Comparison of ENCODE assay signal across 10 mouse cellular contexts in genomic region chr10:80258752-80259462, GRCm38 (mm10). TPM values are rescaled to one million over a fixed set of nuclear protein-coding genes. Genes with fewer than 3 reads are reported as not detected.
DNase-seq lines count a peak whose midpoint lies in the region; ATAC-seq and TF ChIP-seq lines count a peak whose summit lies in the region.
"Had no signal": no experiment of that assay in that cellular context is flagged by ENCODE, and none has a peak within 500 bp of the region (broad histone marks: within the 10 kb centered on the region; RNA-seq: fewer than 3 reads in every experiment).

No protein-coding gene starts in this region.

- no peak for TF ChIP-seq EP300 in heart, adult 2 months (IDR thresholded peaks at IDR 0.05; ENCODE audit: insufficient read depth, low read depth, low read length)

- peak overlapping the region; percentile 88 for H3K9ac ChIP-seq in heart, embryonic 13.5 days
- H3K9ac ChIP-seq in heart, adult 2 months (ENCODE audit: low read depth, low read length): no peak overlapping the region
- H3K9ac ChIP-seq in limb, embryonic 12.5 days (replicated peaks): no peak overlapping the region

- ATAC-seq in heart, embryonic 13.5 days (ENCODE audit: extremely low read depth, insufficient number of reproducible peaks, low FRiP score, low TSS enrichment): no peak
- ATAC-seq in limb, embryonic 12.5 days (ENCODE audit: insufficient number of reproducible peaks, insufficient read depth, low FRiP score, low TSS enrichment, low read depth): no peak

- H3K79me2 ChIP-seq in heart, adult 2 months (replicated peaks; ENCODE audit: control insufficient read depth, insufficient read depth, low read length): 0 out of 2 replicates have a peak, but pooled peaks cover 1% of the 10 kb centered on the region

- no peak for TF ChIP-seq POLR2A in heart, adult 2 months (IDR thresholded peaks at IDR 0.05; ENCODE audit: insufficient read depth, low read depth, low read length)
- TF ChIP-seq POLR2A in testis, adult 2 months (IDR thresholded peaks at IDR 0.05; ENCODE audit: control insufficient read depth, low read depth, low read length): no peak

- peak overlapping the region; percentile 70; the same call in 1 of the 2 replicates for H3K4me3 ChIP-seq in heart, embryonic 13.5 days
- H3K4me3 ChIP-seq in heart, adult 2 months: no peak overlapping the region
- H3K4me3 ChIP-seq in testis, adult 2 months (ENCODE audit: control insufficient read depth, low read depth, low read length): no peak overlapping the region; the same call in 1 of the 2 replicates
- no peak overlapping the region for H3K4me3 ChIP-seq in limb, embryonic 12.5 days (replicated peaks)

- peaks cover 40% of the 10 kb centered on the region for H3K4me1 ChIP-seq in heart, embryonic 13.5 days
- peaks cover 7% of the 10 kb centered on the region for H3K4me1 ChIP-seq in heart, adult 2 months (ENCODE audit: control insufficient read depth, insufficient read depth, low read length)
- H3K4me1 ChIP-seq in testis, adult 2 months (ENCODE audit: control insufficient read depth, insufficient read depth, low read length): peaks cover 19% of the 10 kb centered on the region
- H3K4me1 ChIP-seq in limb, embryonic 12.5 days (replicated peaks): peaks cover 25% of the 10 kb centered on the region

- intact Hi-C loops in heart, adult 2 months (cut with DNase I): no loop called here
- intact Hi-C loops in left cerebral cortex, postnatal 10 days (cut with DNase I): no loop called here

- no peak for TF ChIP-seq CTCF in heart, adult 2 months (IDR thresholded peaks at IDR 0.05)
- TF ChIP-seq CTCF in testis, adult 2 months (IDR thresholded peaks at IDR 0.05; ENCODE audit: control insufficient read depth, insufficient read depth, insufficient replicate concordance, low read depth, low read length): no peak

- H3K27ac ChIP-seq in heart, embryonic 13.5 days (replicated peaks): peak overlapping the region; percentile 98; the same call in 1 of the 2 replicates
- H3K27ac ChIP-seq in heart, adult 2 months: no peak overlapping the region; the same call in 1 of the 2 replicates
- H3K27ac ChIP-seq in testis, adult 2 months (ENCODE audit: control insufficient read depth, insufficient read depth, low read depth, low read length): peak overlapping the region; percentile 16; the same call in 1 of the 2 replicates
- H3K27ac ChIP-seq in limb, embryonic 12.5 days: no peak overlapping the region

- no peak for DNase-seq in heart, adult 2 months
- DNase-seq in testis, postnatal 10 days (ENCODE audit: low spot score): no peak
- no peak for DNase-seq in embryo, embryonic 9.5 days (ENCODE audit: extremely low spot score)
- no peak for DNase-seq in left cerebral cortex, postnatal 10 days (ENCODE audit: extremely low spot score in 1 of 2, low spot score in 2 of 2)
- no peak for DNase-seq in layer of hippocampus, postnatal 10 days (ENCODE audit: low spot score in 2 of 2)
- DNase-seq: right cerebral cortex, postnatal 25 days; thymus, postnatal 4 days had no signal

- H3K4me2 ChIP-seq in heart, embryonic 13.5 days: peak overlapping the region; percentile 100
- peak overlapping the region; percentile 94; the same call in 1 of the 2 replicates for H3K4me2 ChIP-seq in limb, embryonic 12.5 days

- peaks cover 52% of the 10 kb centered on the region for H3K36me3 ChIP-seq in heart, embryonic 13.5 days
- H3K36me3 ChIP-seq in heart, adult 2 months (ENCODE audit: control insufficient read depth, insufficient read depth, low read length): no peaks in the 10 kb centered on the region
- no peaks in the 10 kb centered on the region; the same call in 1 of the 2 replicates for H3K36me3 ChIP-seq in testis, adult 2 months (ENCODE audit: control insufficient read depth, insufficient read depth, low read length)
- peaks cover 52% of the 10 kb centered on the region for H3K36me3 ChIP-seq in limb, embryonic 12.5 days

- no peaks in the 10 kb centered on the region for H3K27me3 ChIP-seq in heart, embryonic 13.5 days (replicated peaks)
- no peaks in the 10 kb centered on the region for H3K27me3 ChIP-seq in heart, adult 2 months (ENCODE audit: control insufficient read depth, insufficient read depth, low read length)
- H3K27me3 ChIP-seq in testis, adult 2 months (ENCODE audit: control insufficient read depth, insufficient read depth, low read length): no peaks in the 10 kb centered on the region
- no peaks in the 10 kb centered on the region for H3K27me3 ChIP-seq in limb, embryonic 12.5 days

- H3K9me3 ChIP-seq in heart, embryonic 13.5 days: no peaks in the 10 kb centered on the region
- no peaks in the 10 kb centered on the region for H3K9me3 ChIP-seq in limb, embryonic 12.5 days

- 84% methylated on average over 14 of the region's 14 CpGs for WGBS in heart, embryonic 13.5 days
- 88% methylated on average over 14 of the region's 14 CpGs for WGBS in heart, adult 2 months
- WGBS in limb, embryonic 12.5 days: 92% methylated on average over 14 of the region's 14 CpGs

RNA-seq across cellular contexts. Expression of gene Gamt, which starts 1.9 kb away (rescaled TPM):
- 53.3 and 62.1 TPM in 2 replicates for polyA plus RNA-seq in heart, embryonic 13.5 days (2015; fragmentation: Nextera tagmentation; extraction: Ambion mirVana)
- 1 to 10 TPM; 8.3 to 8.4 TPM for total RNA-seq in heart, adult 2 months (2021)
- polyA plus RNA-seq in heart, adult 2 months (2012; rRNA removed): 8.0 and 11.0 TPM in 2 replicates
- 38.5 and 39.6 TPM in 2 replicates for polyA plus RNA-seq in testis, adult 2 months (2012; rRNA removed)
- 30.7 and 31.9 TPM in 2 replicates for polyA plus RNA-seq in limb, embryonic 12.5 days (2016; fragmentation: Nextera tagmentation; extraction: Ambion mirVana)
- 10 to 100 TPM; 25.9 to 26.0 TPM for total RNA-seq in left cerebral cortex, postnatal 10 days (2021)
- 10 to 100 TPM; 27.8 to 31.5 TPM for total RNA-seq in layer of hippocampus, postnatal 10 days (2021)

RNA-seq across cellular contexts. Expression of gene Dazap1, which starts 2.4 kb away (rescaled TPM):
- polyA plus RNA-seq in heart, embryonic 13.5 days (2015; fragmentation: Nextera tagmentation; extraction: Ambion mirVana): 36.4 and 37.9 TPM in 2 replicates
- total RNA-seq in heart, adult 2 months (2021): 10 to 100 TPM; 56.4 to 57.9 TPM
- polyA plus RNA-seq in heart, adult 2 months (2012; rRNA removed): 37.6 and 41.0 TPM in 2 replicates
- 97.5 and 114 TPM in 2 replicates for polyA plus RNA-seq in testis, adult 2 months (2012; rRNA removed)
- 69.1 and 71.0 TPM in 2 replicates for polyA plus RNA-seq in limb, embryonic 12.5 days (2016; fragmentation: Nextera tagmentation; extraction: Ambion mirVana)
- 10 to 100 TPM; 95.2 to 98.6 TPM for total RNA-seq in left cerebral cortex, postnatal 10 days (2021)
- total RNA-seq in layer of hippocampus, postnatal 10 days (2021): 10 to 100 TPM; 94.6 to 96.3 TPM

RNA-seq across cellular contexts. Expression of gene Ndufs7, which starts 10.0 kb away (rescaled TPM):
- polyA plus RNA-seq in heart, embryonic 13.5 days (2015; fragmentation: Nextera tagmentation; extraction: Ambion mirVana): 527 and 606 TPM in 2 replicates
- 1,000 to 10,000 TPM in 1 of 2 experiments, 100 to 1,000 TPM in 1; 943 to 1,108 TPM for total RNA-seq in heart, adult 2 months (2021)
- 1,263 and 1,990 TPM in 2 replicates for polyA plus RNA-seq in heart, adult 2 months (2012; rRNA removed)
- polyA plus RNA-seq in testis, adult 2 months (2012; rRNA removed): 105 and 132 TPM in 2 replicates
- 258 and 278 TPM in 2 replicates for polyA plus RNA-seq in limb, embryonic 12.5 days (2016; fragmentation: Nextera tagmentation; extraction: Ambion mirVana)
- total RNA-seq in left cerebral cortex, postnatal 10 days (2021): 100 to 1,000 TPM; 142 to 161 TPM
- 100 to 1,000 TPM; 143 to 152 TPM for total RNA-seq in layer of hippocampus, postnatal 10 days (2021)

RNA-seq across cellular contexts. Expression of gene Mum1, which starts 32.7 kb away (rescaled TPM):
- 41.7 and 43.7 TPM in 2 replicates for polyA plus RNA-seq in heart, embryonic 13.5 days (2015; fragmentation: Nextera tagmentation; extraction: Ambion mirVana)
- total RNA-seq in heart, adult 2 months (2021): 10 to 100 TPM; 11.1 to 11.8 TPM
- 18.0 and 19.4 TPM in 2 replicates for polyA plus RNA-seq in heart, adult 2 months (2012; rRNA removed)
- polyA plus RNA-seq in testis, adult 2 months (2012; rRNA removed): 282 and 295 TPM in 2 replicates
- polyA plus RNA-seq in limb, embryonic 12.5 days (2016; fragmentation: Nextera tagmentation; extraction: Ambion mirVana): 103 and 112 TPM in 2 replicates
- total RNA-seq in left cerebral cortex, postnatal 10 days (2021): 10 to 100 TPM; 43.5 to 45.3 TPM
- 10 to 100 TPM; 40.3 to 46.6 TPM for total RNA-seq in layer of hippocampus, postnatal 10 days (2021)

RNA-seq across cellular contexts. Expression of gene Rps15, which starts 33.3 kb away (rescaled TPM):
- 621 and 687 TPM in 2 replicates for polyA plus RNA-seq in heart, embryonic 13.5 days (2015; fragmentation: Nextera tagmentation; extraction: Ambion mirVana)
- total RNA-seq in heart, adult 2 months (2021): 100 to 1,000 TPM; 748 to 861 TPM
- polyA plus RNA-seq in heart, adult 2 months (2012; rRNA removed): 880 and 1,041 TPM in 2 replicates
- polyA plus RNA-seq in testis, adult 2 months (2012; rRNA removed): 672 and 893 TPM in 2 replicates
- 926 and 930 TPM in 2 replicates for polyA plus RNA-seq in limb, embryonic 12.5 days (2016; fragmentation: Nextera tagmentation; extraction: Ambion mirVana)
- total RNA-seq in left cerebral cortex, postnatal 10 days (2021): 100 to 1,000 TPM; 784 to 803 TPM
- 100 to 1,000 TPM; 733 to 857 TPM for total RNA-seq in layer of hippocampus, postnatal 10 days (2021)

Comparison
In these comparisons a context has a peak if more than half of its experiments do, and no peak if none do; other contexts are left out.
1. H3K27ac ChIP-seq: peak in heart, embryonic 13.5 days (single experiment) and testis, adult 2 months (single experiment); none in heart, adult 2 months (single experiment) and limb, embryonic 12.5 days (single experiment).